Mouse (Mus musculus): Measurements from ENCODE around the gene Lsm11.
"Not testable (repeated sequence)": the region's sequence is repeated elsewhere in the genome, so short reads cannot be mapped to it uniquely, and the experiment has no call there.

The Lsm11 gene

DNA sequence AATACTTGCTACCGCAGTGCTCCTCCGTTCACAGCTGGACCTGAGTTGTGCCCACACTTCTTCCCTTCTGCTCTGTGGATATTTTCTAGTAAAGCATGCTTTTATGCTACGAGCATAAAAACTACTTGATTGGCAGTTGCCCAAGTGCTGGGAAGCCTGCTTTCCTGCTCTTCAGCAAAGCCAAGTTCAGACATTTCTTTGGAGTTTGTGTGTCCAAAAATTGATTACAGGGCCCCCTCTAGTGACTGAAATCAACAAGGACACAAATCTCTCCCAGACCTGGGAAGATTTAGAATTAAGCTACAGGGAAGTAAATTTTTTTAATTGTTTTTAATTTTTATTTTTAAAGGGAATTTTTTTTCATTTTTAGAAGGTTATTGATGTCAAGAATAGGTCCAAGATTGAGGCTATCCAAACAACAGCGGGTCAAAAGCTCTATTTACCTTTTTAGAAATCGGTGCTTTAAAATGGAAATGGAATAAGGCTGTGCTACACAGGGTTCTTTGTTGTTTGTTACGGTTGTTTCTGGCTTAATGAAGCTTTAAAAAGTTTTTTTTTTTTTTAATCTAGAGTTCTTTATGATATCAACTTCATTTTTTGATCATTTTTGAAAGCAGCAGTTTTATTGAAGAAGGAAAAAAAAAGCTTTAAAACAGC, 63.6 kb downstream of the Lsm11 start:
- DNase-seq: peak; percentile 78

DNA sequence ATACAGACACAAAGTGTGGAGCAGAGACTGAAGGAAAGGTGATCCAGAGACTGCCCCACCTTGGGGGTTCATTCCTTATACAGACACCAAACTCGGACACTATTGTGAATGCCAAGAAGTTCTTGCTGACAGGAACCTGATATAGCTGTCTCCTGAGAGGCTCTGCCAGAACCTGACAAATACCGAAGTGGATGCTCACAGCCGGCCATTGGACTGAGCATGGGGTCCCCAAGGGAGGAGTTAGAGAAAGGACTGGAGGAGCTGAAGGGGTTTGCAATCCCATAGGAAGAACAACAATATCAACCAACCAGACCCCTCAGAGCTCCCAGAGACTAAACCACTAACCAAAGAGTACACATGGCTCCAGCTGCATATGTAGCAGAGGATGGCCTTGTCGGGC, 65.4 kb downstream of the Lsm11 start:
- DNase-seq: not testable (repeated sequence)
